Mouse (Mus musculus) embryonic facial prominence, embryonic 15.5 days (tissue): ENCODE results near the gene Kalrn. TPM values are rescaled to one million over a fixed set of nuclear protein-coding genes. Genes with fewer than 3 reads are reported as not detected.

Source experiments
- ATAC-seq: fragments of 200-750 bp; cut with Nextera tagmentation; 2 replicates; pipeline ENCODE4 v1.8.0; 2017; ENCODE audit warnings: low read depth, moderate TSS enrichment; ENCODE audit not compliant: insufficient number of reproducible peaks, low FRiP score, low TSS enrichment
- H3K27ac ChIP-seq: fragments of 300-500 bp; sonication (generic); replicated peaks from 2 replicates; pipeline ENCODE4 v1.5.1; 2015; ENCODE audit warnings: mild to moderate bottlenecking, inconsistent platforms
- H3K27me3 ChIP-seq: fragments of 300-500 bp; sonication (generic); 2 replicates; pipeline ENCODE4 v1.6.1; 2015; ENCODE audit warnings: inconsistent platforms
- H3K36me3 ChIP-seq: fragments of 300-500 bp; sonication (generic); 2 replicates; pipeline ENCODE4 v1.6.1; 2015; ENCODE audit warnings: mild to moderate bottlenecking, inconsistent platforms
- H3K4me1 ChIP-seq: fragments of 300-500 bp; sonication (generic); 2 replicates; pipeline ENCODE4 v1.6.1; 2015; ENCODE audit warnings: inconsistent platforms
- H3K4me2 ChIP-seq: fragments of 300-500 bp; sonication (generic); replicated peaks from 2 replicates; pipeline ENCODE4 v1.6.1; 2015; ENCODE audit warnings: mild to moderate bottlenecking, inconsistent platforms
- H3K4me3 ChIP-seq: fragments of 300-500 bp; sonication (generic); replicated peaks from 2 replicates; pipeline ENCODE4 v1.5.1; 2015; ENCODE audit warnings: mild to moderate bottlenecking, inconsistent platforms
- H3K9ac ChIP-seq: fragments of 300-500 bp; sonication (generic); 2 replicates; pipeline ENCODE4 v1.6.1; 2015; ENCODE audit warnings: inconsistent platforms
- H3K9me3 ChIP-seq: fragments of 300-500 bp; sonication (generic); replicated peaks from 2 replicates; pipeline ENCODE4 v1.6.1; 2016; ENCODE audit warnings: inconsistent platforms
- WGBS: fragments of 180-500 bp; shearing (Covaris S2); methylation state at CpG from one replicate; pipeline ENCODE4 v1.1.7; 2015; 5-methylcytosine and 5-hydroxymethylcytosine counted together
- polyA plus RNA-seq: library from polyadenylated mRNA; unstranded; fragments of >200 nt; fragmentation: Nextera tagmentation; extraction: Ambion mirVana; gene quantifications from 2 replicates; pipeline ENCODE4 v1.2.1, GENCODE M21; 2015

Kalrn gene
- polyA plus RNA-seq, 1 experiment from 2014 or later = 14.3 TPM

DNA sequence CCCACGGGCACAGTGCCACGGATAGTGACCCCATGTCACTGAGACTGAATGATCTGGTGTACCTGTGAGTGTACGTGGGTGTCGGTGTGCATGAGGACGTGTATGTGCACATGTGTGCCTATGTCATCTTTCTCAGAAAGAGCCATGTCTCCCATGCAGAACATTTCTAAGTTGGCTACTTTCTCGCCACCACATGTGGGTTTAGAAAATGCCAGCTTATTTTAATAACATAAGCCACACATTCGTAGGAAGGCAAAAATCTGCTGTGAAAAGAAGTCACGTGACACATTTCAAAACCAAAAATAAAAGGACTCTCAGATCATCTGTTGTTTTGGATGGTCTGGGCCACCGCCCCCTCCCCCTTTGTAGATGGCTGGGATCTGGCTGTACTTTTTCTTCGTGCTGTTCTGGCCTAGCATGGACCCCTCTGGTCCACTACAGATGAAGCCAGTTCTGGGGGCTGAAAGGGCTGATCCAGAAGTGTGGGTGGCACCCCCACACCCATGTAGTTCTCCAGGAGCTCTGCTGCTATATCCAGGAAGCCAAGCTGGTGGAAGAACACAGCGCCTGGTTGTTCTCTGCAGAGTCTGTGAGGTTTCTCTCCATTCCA, 400.7 kb downstream of the Kalrn start:
- H3K36me3 ChIP-seq = peaks cover 33% of the 10 kb centered on the region
- no peaks in the 10 kb centered on the region for H3K4me1 ChIP-seq
- 83% methylated on average over 11 of the region's 11 CpGs for WGBS
- H3K27ac ChIP-seq = no peak overlapping the region
- H3K4me3 ChIP-seq = no peak overlapping the region
- no peaks in the 10 kb centered on the region for H3K27me3 ChIP-seq
- H3K4me2 ChIP-seq = no peak overlapping the region
- no peaks in the 10 kb centered on the region for H3K9me3 ChIP-seq
- no peak overlapping the region for H3K9ac ChIP-seq
- no peak for ATAC-seq

DNA sequence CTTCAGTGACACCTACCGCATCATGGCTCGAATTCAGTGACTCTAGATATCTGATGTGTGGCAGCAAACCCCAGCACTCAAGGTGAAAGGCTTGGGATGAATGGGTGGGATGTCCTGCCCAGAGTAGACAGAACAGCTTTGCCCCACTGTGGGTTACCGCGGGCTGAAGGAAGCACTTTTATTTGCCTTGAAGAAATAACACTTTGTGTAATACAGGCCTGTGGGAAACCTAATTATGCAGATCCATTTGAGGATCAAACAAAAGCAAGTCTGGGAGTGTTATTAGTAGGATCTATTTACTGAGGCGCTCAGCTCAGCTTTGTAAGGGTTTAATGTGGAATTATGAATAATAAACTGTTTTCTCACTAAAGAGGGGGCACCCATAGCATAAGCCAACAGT, 406.3 kb downstream of the Kalrn start:
- Histone ChIP-seq H3K27me3 (no peaks in the 10 kb centered on the region), H3K9ac (no peak overlapping the region), H3K9me3 (no peaks in the 10 kb centered on the region), H3K4me3 (no peak overlapping the region), H3K27ac (no peak overlapping the region), H3K4me2 (no peak overlapping the region), H3K36me3 (0 out of 2 replicates have a peak, but pooled peaks cover 4% of the 10 kb centered on the region), H3K4me1 (0 out of 2 replicates have a peak, but pooled peaks cover 5% of the 10 kb centered on the region)
- no peak for ATAC-seq
- 77% methylated on average over 5 of the region's 5 CpGs for WGBS

DNA sequence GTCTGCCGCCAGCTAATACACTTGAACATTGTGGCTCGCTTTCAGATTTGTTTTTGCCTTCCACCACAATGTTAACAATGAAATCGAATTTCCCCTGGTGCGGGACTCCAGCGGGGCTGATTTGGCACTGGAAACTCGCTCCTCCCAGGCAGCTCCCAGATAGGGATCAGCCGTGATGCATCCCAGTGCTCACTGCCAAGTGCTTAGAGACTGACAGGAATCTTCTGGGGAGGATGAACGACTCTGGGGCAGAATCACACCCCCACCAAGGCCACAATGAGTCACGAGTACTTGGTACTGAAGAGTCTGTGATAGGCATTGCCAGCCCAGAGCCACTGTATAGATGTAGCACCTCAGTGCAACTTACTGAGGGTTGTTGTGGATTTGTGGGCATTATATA, 410.2 kb downstream of the Kalrn start:
- no peaks in the 10 kb centered on the region for H3K9me3 ChIP-seq
- ATAC-seq = no peak

DNA sequence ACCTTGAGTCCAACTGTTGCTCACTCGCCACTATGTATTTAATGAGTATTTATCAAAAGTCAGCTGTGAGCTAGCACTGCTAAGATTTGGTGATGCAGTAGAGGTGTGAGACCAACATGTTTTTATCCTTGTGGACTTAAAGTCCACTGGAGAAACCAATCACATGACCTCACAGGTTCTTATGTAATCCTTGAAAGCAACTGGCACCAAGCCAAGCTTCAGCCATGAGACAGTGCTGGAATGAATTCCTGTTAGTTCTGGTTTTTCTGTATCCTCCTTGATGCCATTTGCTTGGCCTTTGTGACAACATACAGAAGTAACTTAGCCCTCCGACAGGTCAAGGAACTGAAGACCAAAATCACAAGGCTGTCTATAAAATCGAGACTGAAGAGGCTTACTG, 413.8 kb downstream of the Kalrn start:
- 89% methylated on average over 3 of the region's 3 CpGs for WGBS
- 0 out of 2 replicates have a peak, but pooled peaks cover 5% of the 10 kb centered on the region for H3K4me1 ChIP-seq
- H3K4me2 ChIP-seq = no peak overlapping the region
- no peak overlapping the region for H3K9ac ChIP-seq
- no peaks in the 10 kb centered on the region for H3K9me3 ChIP-seq
- H3K27ac ChIP-seq = no peak overlapping the region
- ATAC-seq = no peak
- H3K36me3 ChIP-seq = no peaks in the 10 kb centered on the region
- H3K4me3 ChIP-seq = no peak overlapping the region
- no peaks in the 10 kb centered on the region for H3K27me3 ChIP-seq

More for the DNA sequence above, 410.2 kb downstream of the Kalrn start:
- 65% methylated on average over 9 of the region's 9 CpGs for WGBS
- Histone ChIP-seq H3K27me3 (no peaks in the 10 kb centered on the region), H3K36me3 (0 out of 2 replicates have a peak, but pooled peaks cover 4% of the 10 kb centered on the region), H3K4me3 (no peak overlapping the region), H3K9ac (no peak overlapping the region), H3K4me1 (0 out of 2 replicates have a peak, but pooled peaks cover 5% of the 10 kb centered on the region), H3K4me2 (no peak overlapping the region), H3K27ac (no peak overlapping the region)

DNA sequence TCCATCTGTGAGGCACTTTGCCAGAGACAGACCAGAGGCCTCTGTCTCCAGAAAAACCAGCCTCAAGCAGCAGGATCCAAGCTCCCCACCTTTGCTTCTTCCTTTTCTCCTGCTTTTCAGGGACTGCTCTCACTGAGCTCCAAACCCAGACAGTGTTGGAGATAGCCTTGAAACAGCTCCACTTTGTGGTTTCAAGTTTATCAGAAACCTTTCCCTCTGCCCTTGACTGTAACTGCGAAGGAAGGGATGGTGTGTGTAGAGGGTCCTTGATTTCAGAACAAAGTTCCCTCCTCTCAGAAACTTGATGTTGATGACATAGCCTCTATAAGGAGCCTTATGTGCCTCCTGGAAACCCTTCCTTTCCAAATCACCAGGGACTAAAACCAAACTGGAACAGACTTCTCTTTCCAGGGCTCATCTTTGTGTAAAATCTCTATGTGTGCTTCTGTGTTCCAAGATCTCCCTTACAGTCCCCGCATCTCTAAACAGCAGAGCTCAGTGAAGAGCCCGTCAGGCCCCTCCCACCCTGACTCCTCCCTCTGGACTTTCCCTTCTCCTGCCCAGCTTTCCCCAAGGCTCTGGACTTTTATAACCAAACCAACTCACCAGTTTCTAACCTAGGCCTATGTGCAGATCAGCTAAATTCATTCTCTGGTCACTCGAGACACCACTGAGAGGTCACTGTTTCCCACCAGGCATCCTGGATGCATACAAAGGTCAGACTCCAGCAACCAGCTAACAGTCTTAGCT, 415.8 kb downstream of the Kalrn start:
- WGBS = 59% methylated on average over 4 of the region's 4 CpGs
- Histone ChIP-seq H3K4me3 (no peak overlapping the region), H3K27ac (no peak overlapping the region), H3K27me3 (no peaks in the 10 kb centered on the region), H3K9ac (no peak overlapping the region), H3K36me3 (no peaks in the 10 kb centered on the region), H3K9me3 (no peaks in the 10 kb centered on the region), H3K4me1 (0 out of 2 replicates have a peak, but pooled peaks cover 3% of the 10 kb centered on the region), H3K4me2 (no peak overlapping the region)
- ATAC-seq = no peak

DNA sequence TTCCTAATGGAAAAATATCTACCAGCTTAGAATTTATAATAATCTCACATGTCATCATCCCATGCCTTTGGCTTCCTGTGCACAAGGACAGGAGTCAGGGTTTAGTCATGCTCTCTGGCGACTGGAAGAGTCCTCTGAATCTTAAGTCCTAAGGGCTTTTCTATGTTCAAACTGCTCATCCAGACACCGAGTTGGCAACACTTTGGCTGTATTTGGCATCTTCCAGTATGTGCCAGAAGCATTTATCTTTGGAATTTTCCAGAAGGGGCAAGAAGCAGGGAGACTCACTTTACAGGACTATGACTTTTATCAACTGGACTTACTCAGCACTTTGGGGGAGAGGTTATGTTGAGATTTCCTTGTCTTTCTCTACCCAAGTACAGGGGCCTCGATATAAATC, 417.6 kb downstream of the Kalrn start:
- H3K27me3 ChIP-seq = no peaks in the 10 kb centered on the region
- H3K9me3 ChIP-seq = no peaks in the 10 kb centered on the region
- no peak overlapping the region for H3K27ac ChIP-seq
- no peaks in the 10 kb centered on the region for H3K36me3 ChIP-seq
- 69% methylated on average over 3 of the region's 3 CpGs for WGBS
- H3K4me2 ChIP-seq = no peak overlapping the region
- H3K9ac ChIP-seq = no peak overlapping the region
- 0 out of 2 replicates have a peak, but pooled peaks cover 3% of the 10 kb centered on the region for H3K4me1 ChIP-seq
- no peak for ATAC-seq
- H3K4me3 ChIP-seq = no peak overlapping the region

DNA sequence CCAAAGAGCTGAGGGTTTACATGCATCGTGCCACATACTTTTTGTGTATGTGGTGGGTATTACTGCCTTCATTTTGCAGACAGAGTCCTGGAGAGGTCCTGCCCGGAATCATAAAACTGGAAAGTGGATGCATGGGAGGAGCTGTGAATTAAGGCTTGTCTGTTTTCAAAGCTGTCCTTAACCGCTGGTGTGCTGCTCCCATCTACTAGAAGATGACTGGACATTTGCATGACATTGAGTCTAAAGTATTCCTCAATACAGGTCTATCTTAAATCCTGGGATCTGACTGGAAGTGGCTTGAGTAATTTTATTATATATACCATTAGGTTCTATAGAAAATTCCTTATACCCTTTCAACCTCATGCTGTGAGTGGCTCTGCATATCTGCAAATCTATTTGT, 418.4 kb downstream of the Kalrn start:
- Histone ChIP-seq H3K4me1 (0 out of 2 replicates have a peak, but pooled peaks cover 3% of the 10 kb centered on the region), H3K9me3 (no peaks in the 10 kb centered on the region), H3K4me3 (no peak overlapping the region), H3K9ac (no peak overlapping the region), H3K27me3 (no peaks in the 10 kb centered on the region), H3K27ac (no peak overlapping the region), H3K4me2 (no peak overlapping the region), H3K36me3 (no peaks in the 10 kb centered on the region)
- no peak; the same call in 1 of the 2 replicates for ATAC-seq
- WGBS = 52% methylated on average over 3 of the region's 3 CpGs

DNA sequence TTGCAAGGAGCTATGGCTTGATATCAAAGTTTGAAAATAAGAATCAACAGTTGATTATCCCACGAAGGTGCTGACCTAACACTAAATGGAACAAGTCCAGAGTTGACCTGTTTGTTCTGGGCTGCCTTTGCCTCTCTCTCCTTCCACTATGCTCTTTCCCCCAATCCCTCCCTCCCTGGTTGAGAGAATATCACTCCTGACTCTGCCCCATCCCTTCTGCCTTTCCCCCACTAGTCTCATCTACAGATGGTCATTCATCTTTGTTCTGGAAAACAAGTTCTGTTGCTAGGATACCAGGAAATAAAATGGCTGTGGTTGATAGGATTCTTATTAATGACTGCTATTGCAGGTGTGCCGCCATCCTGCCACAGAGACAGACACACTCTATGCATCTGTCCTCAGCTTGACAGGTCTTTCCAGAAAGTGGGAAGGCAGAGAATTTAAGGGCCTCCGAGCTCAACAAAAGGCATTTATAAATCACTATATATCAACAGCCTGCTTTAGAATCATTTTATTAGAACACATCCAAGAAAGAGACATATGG, 421.7 kb downstream of the Kalrn start:
- H3K27ac ChIP-seq = no peak overlapping the region
- WGBS = 89% methylated on average over 3 of the region's 3 CpGs
- ATAC-seq = no peak
- no peak overlapping the region for H3K4me2 ChIP-seq
- H3K4me1 ChIP-seq = 0 out of 2 replicates have a peak, but pooled peaks cover 3% of the 10 kb centered on the region
- H3K36me3 ChIP-seq = no peaks in the 10 kb centered on the region
- no peak overlapping the region for H3K9ac ChIP-seq
- H3K27me3 ChIP-seq = no peaks in the 10 kb centered on the region
- no peak overlapping the region for H3K4me3 ChIP-seq
- no peaks in the 10 kb centered on the region for H3K9me3 ChIP-seq

DNA sequence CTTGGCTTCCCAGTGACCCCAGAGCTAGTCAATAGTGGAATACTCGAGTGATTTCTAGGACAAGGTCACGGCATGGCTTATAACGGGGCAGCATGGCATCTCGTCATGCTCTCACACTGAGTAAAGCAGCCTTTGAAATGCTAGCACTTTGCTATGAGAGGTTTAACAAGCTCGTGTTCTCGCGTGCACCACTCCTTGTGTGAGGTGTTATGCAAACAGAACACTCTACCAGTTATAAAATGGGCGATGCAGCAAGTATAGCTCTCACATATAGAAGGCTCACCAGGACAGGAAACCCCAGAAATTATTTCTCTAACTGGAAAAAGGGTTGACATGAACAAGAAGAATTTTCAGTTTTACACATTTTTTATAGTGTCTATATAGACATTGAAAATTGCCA, 431.7 kb downstream of the Kalrn start:
- H3K9ac ChIP-seq = no peak overlapping the region
- WGBS = 85% methylated on average over 8 of the region's 8 CpGs
- no peaks in the 10 kb centered on the region for H3K36me3 ChIP-seq
- no peaks in the 10 kb centered on the region for H3K4me1 ChIP-seq
- H3K4me3 ChIP-seq = no peak overlapping the region
- H3K4me2 ChIP-seq = no peak overlapping the region
- no peak for ATAC-seq
- no peaks in the 10 kb centered on the region for H3K9me3 ChIP-seq
- H3K27me3 ChIP-seq = no peaks in the 10 kb centered on the region
- no peak overlapping the region for H3K27ac ChIP-seq

DNA sequence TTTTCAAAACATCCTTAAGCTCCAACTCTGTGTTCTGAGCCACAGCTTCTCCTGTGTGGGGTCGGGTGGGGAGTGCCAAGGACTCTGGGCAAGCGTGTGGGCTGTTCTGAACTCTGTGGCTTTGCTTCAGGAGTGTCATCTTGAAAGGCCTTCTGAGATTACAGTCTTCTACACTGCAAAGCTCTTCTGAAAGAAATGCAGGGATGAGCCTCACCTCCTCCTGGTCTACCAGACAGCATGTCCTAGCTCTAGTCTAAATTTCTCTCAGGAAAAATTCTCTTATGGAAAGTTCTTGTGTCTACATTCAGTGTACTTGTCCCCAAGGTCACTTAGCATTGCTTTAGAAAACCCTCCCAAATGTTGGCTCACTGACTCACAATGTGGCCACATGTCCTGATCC, 438.3 kb downstream of the Kalrn start:
- Histone ChIP-seq H3K4me1 (no peaks in the 10 kb centered on the region), H3K9me3 (no peaks in the 10 kb centered on the region), H3K9ac (no peak overlapping the region), H3K27me3 (no peaks in the 10 kb centered on the region), H3K36me3 (no peaks in the 10 kb centered on the region), H3K4me3 (no peak overlapping the region), H3K4me2 (no peak overlapping the region), H3K27ac (no peak overlapping the region)
- WGBS = 80% methylated on average over 2 of the region's 2 CpGs
- no peak for ATAC-seq

DNA sequence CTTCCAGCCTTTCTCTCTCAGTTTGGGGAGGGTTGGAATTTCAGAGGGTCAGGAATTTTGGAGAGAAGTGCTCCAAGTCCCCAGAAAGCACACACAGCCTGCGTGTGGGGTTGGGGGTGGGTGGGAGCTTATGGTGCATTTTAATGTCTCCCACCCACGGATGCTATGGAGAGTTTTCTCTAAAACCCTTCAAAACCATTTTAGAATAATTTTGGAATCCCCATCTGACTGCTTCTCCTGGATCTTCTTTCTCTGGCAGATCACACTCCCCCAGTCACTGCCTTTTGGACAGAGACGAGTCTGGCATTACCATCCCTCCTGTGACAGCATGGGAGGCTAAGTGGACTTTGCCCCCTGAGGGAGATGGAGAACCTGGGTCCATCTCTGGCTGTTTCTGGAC, 438.7 kb downstream of the Kalrn start:
- Histone ChIP-seq H3K9me3 (no peaks in the 10 kb centered on the region), H3K9ac (no peak overlapping the region), H3K4me2 (no peak overlapping the region), H3K4me1 (no peaks in the 10 kb centered on the region), H3K27ac (no peak overlapping the region), H3K36me3 (no peaks in the 10 kb centered on the region), H3K4me3 (no peak overlapping the region), H3K27me3 (no peaks in the 10 kb centered on the region)
- WGBS = 59% methylated on average over 3 of the region's 3 CpGs
- ATAC-seq = no peak
